Mouse (Mus musculus): ENCODE data around the gene Bach2. TPM values are rescaled to one million over a fixed set of nuclear protein-coding genes. Genes with fewer than 3 reads are reported as not detected.

The Bach2 gene
- total RNA-seq, 2 experiments from 2014 or later, result 4.2 to 6.2 TPM

DNA sequence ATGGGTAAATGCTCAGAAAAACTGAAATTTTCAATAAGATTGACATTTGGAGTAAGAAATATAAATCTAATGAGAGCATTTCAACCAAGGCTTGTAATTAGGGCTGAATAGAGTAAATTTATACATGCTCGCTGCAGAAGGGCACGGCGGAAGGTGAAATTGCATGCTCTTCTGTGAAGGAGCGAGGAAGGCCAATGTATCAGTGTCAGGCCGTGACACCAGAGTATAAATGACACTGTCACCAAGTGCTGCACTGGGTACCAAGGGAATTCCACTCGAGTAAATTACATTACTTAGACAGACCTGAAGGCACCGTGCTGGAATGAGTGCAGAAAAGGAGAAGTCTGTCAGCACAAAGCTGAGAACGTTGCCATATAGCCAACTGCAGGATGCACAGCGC lies 190.1 kb downstream of the Bach2 start:
- no peak for DNase-seq

DNA sequence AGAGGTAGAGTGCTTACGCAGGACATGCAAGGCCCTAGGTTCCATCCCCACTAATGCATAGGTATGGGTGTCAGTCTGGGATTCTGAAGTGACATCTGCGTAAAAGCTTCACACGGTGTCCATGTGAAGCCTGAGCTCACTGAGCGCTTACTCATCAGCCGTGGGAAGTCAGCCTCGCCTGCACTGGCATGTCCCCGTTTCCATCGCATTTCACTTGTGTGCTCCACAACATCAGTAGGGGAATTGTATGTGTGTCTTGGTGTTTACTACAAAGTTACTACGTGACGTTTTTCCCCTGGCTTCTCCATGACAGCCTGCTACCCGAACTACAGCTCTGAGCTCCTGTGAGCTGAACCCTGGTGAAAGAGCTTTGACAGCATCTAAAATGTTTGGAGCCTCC lies 191.5 kb downstream of the Bach2 start:
- DNase-seq, result no peak

DNA sequence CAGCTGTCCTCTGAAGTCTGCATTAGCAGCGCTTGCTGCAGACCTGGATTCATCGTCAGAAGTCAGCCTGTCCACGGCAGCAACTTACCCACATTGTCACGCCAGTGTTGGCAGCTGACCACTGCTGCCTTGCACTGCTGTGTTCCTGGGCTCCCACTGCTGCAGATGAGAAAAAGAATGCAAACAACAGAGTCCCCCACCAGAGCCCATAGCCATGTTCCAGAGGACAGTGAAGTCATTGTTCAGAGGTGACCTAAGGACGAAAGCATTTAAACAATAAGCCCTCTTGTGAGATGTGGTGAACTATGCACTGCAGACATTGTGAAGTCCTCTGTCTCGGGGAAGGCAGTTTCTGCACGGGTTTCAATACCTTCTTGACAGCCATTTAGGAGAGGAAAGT lies 192.4 kb downstream of the Bach2 start:
- peak in 1 of 2 experiments; percentile 13 for DNase-seq

DNA sequence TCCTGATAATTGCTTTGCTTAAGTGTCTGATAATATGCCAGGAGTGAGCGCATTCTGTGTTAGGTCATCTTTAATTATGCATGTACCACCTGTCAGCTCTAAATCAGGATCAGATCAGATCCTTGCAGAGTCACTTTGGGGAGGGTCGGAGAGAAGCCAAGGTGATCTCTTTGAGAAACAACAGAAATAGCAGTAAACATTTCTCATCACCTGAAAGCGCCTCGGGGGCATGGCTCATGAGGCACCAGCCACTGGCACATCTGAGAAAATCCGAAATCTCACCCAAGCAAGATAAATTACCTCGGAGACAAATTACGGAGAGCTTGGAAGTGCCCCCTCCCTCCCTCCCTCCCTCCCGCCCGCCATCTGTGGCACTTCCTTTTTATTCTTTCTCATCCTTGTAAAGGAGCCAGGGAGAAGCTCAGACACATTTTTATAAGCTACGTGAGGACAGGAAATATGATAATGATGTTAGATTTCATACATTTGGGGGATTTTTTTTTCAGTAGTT lies 193.7 kb downstream of the Bach2 start:
- DNase-seq, result no peak

DNA sequence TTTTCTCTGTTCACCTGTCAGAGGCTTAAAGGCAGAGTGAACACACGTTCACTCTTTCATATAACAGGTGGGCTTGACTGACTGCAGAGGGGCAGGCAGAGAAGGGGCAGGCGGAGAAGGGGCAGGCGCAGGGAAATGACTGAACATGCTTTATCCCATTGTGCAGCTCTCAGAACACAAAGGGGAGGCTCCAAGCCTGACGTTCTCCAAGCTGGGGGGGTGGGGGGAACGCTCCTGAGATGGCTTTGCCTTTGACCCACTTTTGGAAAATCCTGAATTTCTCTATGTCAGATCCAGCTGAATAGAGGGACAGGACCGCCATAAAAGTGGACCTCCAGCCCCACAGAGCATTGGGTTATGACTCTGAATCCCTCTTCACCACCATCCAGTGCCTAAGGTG lies 194.3 kb downstream of the Bach2 start:
- no peak for DNase-seq

DNA sequence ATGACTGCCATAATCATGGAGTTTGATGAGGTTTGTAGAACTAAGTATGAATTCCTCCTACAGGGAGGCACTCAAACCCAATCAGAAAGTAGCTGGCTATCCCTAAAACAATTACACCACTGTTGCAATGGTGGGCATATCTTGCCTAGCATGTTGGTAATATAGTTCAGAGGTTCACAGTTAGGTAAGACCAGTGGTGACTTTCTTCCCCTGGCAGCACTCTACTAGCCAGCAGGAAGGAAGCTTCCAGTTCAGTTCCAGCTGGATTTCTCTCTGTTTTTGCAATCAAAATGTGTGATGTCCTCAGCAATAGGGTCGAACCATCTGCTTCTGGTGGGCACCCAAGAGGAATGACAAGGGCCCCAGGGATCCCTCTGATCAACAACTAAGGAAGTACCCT lies 196.0 kb downstream of the Bach2 start:
- DNase-seq, result no peak

DNA sequence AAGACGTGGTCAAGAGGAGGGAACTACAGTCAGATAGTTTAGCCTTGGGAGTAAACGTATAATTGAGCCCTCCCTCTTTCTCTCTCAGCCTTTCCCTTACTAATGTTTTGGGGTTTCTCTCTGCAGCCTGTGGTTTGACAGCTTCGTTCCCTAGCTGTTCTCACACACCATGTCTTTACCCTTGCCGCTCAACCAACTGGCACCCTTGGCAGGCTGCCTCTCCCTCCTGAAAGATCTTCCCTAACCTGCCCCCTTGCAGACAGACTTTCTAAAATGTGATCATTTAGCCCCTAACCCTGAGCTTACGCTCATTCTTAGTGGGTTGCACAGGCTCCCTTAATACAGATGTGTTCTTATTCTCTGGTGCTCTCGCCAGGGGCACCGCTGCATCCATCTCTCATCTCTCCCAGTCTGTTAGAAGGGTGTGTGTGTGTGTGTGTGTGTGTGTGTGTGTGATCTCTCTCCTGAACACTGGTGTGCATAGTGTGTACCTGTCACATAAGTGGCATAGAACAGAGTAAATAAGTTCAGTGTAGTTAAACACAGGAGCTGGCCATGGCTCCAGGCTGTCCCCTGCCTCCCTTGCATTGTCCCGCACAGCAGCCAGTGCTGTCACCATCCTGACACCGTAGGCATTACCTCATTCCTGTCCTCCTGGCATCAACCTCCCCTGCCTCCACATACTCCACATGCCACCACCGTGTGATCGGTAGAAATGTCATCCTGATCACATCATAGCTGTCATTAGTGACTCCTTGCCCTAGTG lies 201.6 kb downstream of the Bach2 start:
- DNase-seq, result no peak

DNA sequence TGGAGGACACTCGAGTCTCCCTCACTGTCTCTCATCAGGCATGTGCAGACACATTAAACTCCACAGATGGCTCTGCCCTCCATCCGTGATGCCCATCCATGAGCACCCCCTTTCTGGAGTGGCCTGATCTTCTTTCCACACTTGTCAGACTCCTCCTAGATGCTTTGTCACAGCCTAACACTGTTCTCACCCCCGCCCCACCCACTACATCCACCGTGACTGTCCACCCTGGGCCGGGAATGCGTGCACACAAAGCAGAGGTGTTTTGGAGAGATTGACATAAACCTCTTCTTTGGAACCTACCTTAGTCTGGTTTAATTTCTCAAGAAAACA lies 202.1 kb downstream of the Bach2 start:
- DNase-seq, result no peak

DNA sequence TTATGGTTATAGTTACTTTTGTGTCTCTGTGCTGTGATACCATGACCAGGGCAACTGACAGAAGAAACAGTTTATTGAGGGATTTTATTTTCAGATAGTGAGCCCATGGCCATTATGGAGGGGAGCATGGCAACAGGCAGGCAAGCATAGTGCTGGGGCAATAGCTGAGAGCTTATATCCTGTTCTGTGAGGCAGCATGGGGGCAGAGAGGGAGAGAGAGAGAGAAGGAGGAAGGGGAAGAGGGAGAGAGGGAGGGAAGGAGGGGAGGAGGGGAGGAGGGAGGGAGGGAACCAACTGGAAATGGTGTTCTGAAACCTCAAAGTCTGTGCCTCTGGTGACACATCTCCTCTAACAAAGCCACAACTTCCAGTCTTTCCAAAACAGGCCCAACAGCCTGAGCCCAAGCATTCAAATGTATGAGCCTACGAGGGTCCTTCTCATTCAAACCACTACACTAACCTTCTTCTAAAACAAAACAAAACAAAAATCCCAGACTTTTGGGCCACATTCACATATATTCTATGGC lies 206.1 kb downstream of the Bach2 start:
- DNase-seq, result no peak

DNA sequence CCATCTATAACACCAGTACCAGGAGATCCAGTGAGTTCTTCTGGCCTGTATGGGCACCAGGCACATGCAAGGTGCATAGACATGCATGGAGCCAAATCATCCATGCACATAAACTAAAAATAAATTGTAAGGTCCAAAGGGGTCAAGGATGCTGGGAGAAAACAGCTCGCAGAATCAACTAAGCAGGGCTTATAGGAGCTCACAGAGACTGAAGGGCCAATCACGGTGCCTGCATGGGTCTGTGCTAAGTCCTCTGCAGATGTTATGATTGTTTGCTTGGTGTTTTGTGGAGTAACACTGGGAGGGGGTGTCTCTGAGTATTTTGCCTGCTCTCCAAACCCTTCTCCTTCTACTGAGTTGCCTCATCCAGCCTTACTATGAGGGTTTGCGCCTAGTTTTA lies 209.2 kb downstream of the Bach2 start:
- DNase-seq, result no peak

DNA sequence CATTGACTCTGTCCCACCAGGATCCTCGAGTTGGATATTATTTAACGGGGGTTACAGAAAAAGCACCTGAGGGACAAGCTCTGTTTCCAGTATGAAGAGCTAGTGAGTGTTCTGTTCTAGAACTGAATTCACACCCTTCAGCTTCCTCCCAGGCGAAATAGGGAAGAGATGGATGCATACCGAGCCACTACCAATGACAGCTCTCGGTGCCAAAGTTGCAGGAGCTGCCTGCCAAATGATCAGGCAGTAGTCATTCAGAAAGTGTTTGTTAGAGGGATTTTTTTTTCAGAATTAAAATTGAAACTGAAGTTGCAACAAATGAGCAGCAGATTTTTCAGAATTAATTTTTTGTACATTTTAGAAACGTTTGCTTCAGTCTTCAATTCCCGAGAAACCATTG lies 223.4 kb downstream of the Bach2 start:
- DNase-seq, result no peak

DNA sequence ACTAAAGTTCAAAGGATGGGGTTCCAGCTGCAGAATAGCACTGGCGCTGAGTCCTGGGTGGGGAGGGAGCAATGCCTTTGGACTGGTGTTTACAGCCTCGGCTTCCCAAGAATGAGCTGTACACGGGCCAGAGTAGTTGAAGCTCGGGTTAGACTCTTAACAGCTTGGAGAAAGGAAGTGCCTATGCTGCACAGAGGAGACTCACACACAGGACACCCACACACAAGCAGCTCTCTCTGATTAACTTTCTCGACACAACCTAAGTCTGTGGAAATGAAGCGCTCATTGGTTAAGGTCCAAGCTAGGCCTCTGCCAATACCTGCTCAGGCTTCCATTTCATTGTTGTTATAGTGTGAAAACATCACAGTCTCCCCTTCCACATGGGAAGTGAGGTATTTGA lies 224.5 kb downstream of the Bach2 start:
- DNase-seq, result no peak

DNA sequence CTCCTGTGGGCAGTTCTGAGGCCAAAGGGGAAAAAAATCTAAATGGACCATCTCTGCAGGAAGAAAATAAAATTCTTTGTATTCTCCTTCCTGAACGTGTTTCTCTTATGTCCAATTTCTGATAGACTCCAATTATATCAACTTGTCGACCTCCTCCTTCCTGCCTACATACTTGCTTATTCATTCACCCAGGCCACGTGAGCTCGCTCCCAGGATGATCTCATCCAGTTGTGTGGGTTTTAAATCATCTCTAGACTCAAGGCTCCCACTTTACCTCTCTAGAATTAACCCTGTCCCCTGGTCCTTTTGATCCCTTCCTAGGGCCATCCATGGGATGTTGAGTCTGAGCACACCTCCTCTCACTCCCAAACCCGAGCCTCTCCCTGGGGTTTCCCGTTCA lies 225.9 kb downstream of the Bach2 start:
- DNase-seq, result no peak

DNA sequence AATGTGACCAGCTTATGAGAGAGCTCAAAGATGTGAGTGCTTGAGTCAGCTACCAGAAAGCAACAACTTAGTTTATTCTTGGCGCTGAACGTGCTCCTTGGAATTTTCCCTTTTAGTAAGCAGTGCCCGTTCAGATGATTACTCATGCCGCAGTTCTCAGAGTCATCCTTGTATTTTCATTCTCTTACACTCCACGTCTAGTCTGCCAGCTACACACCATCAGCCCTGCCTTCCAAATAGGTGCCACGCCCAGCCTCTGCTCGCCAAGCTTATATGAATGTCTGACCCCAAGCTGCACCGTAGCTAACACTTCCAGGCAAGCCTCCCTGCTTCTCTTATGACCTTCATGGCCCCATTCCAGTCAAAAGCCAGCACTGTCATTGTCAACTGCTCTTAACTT lies 227.4 kb downstream of the Bach2 start:
- peak in 1 of 2 experiments; percentile 17 for DNase-seq

DNA sequence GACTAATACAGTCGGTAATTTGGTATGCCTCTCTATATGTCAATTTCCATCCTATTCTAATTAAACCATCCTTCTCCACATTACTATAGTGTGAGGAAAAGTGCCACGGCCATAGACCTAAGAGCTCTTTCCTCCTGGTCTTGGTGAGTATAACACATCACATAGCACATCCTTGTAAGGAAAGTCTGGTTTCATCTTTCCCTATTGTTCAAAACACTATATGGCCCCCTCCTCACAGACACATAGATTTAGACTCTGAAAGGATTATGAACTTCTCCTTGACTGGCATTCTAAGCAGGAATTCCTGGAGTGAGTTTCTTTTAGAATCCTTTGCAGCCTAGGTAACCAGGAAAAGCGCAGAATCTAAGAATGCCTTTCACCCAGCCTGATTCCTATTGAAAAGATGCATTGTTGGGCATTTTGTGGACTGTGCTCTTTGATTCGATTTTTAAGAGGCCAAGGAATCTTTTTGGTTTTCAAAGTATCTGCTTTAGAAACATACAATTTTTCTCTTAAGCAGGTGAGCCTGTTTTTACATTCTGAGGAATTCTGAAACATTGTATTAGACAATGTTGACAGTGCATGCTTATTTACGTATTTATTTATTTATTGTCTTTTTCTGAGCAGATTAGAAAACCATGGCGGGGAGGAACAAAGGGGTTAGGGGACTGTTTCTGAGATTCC lies 239.5 kb downstream of the Bach2 start:
- DNase-seq, result no peak

DNA sequence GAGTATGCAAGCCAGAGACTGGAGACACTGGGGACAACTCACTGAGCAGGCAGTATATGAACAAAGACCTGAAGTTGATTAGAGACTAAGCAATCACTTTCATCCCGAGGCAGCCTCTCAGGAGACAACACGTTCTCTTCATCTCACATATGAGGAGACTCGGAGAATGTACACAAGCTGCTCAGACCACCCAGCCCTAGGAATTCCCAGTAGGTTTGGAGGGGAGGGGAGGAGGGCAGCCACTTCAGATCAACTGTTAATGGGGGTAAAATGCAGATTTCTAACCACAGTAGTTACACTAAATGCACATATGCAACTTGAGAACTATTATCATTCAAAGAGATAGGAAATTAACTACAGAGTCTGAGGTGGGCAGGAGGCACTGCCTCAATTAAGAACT lies 240.6 kb downstream of the Bach2 start:
- DNase-seq, result no peak

DNA sequence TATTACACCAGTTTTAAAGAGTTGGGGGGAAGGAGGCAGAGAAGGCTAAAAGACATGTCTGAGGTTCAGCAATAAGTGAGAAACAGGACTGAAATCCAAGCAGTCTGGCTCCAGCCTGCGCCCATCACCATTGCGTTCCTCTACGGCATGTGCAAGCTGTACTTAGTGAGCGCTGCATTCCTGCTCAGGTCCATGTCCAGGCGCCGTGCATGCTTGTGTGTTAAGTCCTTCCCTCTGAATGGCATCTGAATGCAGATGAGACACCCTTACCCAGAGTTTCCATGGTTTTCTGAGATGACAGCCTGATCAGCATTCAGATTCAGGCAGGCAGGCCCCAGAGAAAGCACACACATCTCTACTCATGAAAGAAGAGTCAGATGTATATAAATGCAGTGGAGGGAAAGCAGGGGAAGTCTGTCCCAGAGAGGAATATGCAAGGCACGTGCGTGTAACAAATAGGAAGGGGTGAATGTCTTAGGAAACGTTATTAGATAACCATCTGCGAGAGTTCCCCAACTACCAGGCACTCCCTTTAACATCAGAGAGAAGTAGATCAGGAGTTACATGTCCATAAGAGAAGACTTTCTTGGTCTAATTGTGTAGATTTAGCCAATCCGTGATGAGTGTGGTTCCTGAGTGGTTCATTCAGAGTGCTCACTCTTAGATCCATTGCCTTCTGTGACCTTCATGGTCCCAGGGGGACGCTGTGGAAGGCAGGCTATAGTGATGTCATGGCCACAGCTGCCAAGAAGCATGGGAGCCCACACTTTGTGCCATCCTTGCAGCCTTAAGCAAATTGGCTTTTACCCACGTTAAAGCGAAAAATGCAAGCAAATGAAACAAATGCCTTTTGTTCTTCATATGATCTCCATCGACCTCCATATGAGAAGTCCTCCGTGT lies 241.4 kb downstream of the Bach2 start:
- no peak for DNase-seq

DNA sequence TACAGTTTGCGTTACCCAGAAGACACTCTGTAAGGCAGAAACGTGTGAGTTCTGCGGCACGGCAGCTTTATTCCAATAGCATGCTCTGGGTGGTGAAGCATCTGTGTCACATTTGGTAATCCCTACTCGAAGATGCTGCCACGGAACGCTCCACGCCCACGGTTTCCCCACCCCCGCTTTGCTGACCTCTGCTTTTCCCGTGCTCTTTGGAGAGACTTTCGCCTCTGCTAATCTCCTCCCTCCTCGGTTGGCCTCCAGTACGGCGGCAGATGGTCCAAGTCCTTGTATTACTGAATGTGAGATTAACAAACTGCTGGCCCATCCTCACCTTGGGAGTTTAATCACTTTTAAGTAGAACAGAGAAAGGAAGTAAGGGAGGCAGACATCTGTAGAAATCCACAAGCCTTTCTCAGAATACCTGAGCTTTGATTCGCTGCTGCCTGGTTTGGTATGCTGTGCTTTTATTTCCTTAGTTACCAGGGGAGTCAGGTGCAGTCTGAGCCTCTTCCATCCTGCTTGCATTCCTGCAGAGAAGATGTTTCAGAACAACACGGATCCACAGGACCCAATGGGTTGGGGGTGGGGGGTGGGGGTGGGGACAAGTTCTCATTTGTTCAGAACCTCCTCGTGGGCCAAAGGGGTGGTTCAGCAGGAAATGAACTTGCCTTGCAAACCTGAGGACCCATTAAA lies 242.9 kb downstream of the Bach2 start:
- DNase-seq, result peak in 1 of 2 experiments; percentile 23

DNA sequence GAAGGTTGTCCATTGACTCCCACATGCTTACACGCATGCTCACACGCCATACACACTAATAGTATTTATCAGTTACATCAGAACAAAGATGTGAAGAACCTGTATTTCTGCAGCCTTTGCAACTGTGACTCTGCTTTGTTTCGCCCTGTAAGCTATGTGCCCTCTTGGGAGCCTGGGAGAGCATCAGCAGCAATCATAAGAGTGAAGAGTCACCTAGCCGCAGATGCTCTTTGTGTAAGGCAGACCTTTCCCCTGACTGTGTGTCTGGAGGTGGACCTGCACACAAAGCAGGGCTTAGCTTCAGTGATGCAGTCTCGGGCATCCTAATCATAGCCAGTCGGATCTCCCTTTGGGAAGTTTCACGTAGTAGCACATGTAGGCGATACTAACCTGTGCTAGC lies 243.5 kb downstream of the Bach2 start:
- DNase-seq, result no peak

DNA sequence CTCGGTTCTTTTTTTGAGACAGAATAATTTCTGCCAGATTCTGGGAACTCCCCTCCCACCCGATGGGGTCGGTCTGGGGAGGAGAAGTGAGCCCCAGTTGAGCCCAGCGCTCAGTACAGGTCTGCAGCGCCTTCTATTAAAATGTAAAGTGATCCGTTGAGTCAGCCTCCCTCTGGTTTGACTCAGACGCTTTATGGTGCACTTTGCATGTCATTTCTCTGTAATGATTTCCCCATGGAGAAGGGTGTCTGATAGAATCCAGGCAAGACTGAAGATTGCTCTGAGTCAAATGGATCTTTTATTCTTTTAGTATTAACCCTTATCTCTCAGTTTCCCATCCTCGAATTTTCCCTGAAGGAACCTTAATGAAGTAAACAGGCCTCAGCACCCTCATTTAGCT lies 244.3 kb downstream of the Bach2 start:
- DNase-seq, result no peak

DNA sequence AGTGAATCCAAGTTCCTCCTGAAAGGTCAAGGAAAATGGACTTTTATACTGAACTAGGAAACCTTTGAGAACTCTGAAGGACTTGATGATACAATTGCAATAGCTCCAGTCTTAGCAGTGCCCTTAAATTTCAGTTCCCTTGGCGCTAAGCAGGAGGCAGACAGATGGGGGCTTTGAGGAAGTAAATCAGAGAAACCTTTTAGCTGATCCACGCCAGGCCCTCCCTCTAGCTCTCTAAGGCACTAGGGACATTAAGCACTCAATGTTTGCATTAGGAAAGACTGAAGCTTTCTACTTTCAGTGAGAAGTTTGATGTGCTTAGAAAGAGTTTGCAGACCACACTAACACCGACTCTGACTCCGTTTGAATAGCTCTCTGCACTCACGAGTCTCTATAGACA lies 247.2 kb downstream of the Bach2 start:
- no peak for DNase-seq

All from heart, adult 18-20 months (tissue).